19 mouse cellular contexts compared by ENCODE assay signal in genomic region chr11:31366421-31366820, GRCm38 (mm10).
"Had no signal": no experiment of that assay in that cellular context is flagged by ENCODE, and none has a peak within 500 bp of the region (broad histone marks: within the 10 kb centered on the region; RNA-seq: fewer than 3 reads in every experiment).

No protein-coding gene starts in this region.

- H3K27ac ChIP-seq: hindbrain, embryonic 13.5 days; hindbrain, embryonic 15.5 days; hindbrain, postnatal 0 days; kidney, embryonic 15.5 days; kidney, postnatal 0 days; limb, embryonic 13.5 days; limb, embryonic 15.5 days; liver, embryonic 12.5 days had no signal

- H3K4me2 ChIP-seq: heart, embryonic 11.5 days; hindbrain, embryonic 13.5 days; hindbrain, embryonic 15.5 days; kidney, embryonic 15.5 days; limb, embryonic 13.5 days; limb, embryonic 15.5 days; liver, embryonic 12.5 days had no signal

- H3K9me3 ChIP-seq: hindbrain, embryonic 13.5 days; hindbrain, embryonic 15.5 days; kidney, embryonic 15.5 days; limb, embryonic 13.5 days; limb, embryonic 15.5 days; liver, embryonic 12.5 days had no signal

- ATAC-seq: hindbrain, postnatal 0 days; intestine, embryonic 16.5 days; liver, embryonic 12.5 days had no signal

- H3K36me3 ChIP-seq: hindbrain, embryonic 13.5 days; hindbrain, embryonic 15.5 days; kidney, embryonic 15.5 days; limb, embryonic 13.5 days; limb, embryonic 15.5 days; liver, embryonic 12.5 days had no signal

- H3K9ac ChIP-seq: hindbrain, embryonic 13.5 days; hindbrain, embryonic 15.5 days; kidney, embryonic 15.5 days; limb, embryonic 13.5 days; limb, embryonic 15.5 days; liver, embryonic 12.5 days had no signal

- H3K4me3 ChIP-seq: hindbrain, embryonic 13.5 days; hindbrain, embryonic 15.5 days; kidney, embryonic 15.5 days; limb, embryonic 13.5 days; limb, embryonic 15.5 days; liver, embryonic 12.5 days had no signal

- DNase-seq: gastrocnemius, postnatal 14 days; heart, adult 18-20 months; heart, postnatal 10 days; kidney, adult 11 months; kidney, adult 2 months; kidney, adult 9 months; kidney, postnatal 14 days; kidney, postnatal 36 days; left cerebral cortex, postnatal 4 days had no signal
